Mouse (Mus musculus) G1E (cell line): ENCODE results near the gene Nmnat2.

Experiments used
- CTCF ChIP-seq: IDR thresholded peaks from 2 replicates; pipeline ENCODE4 v1.5.1; 2012; ENCODE audit warnings: low read depth, low read length, inconsistent platforms, mixed read lengths
- GATA1 ChIP-seq: IDR thresholded peaks from 2 replicates; pipeline ENCODE4 v1.6.1; 2012; ENCODE audit warnings: borderline replicate concordance, low read length, inconsistent platforms, mixed read lengths
- GATA2 ChIP-seq: IDR thresholded peaks from 2 replicates; pipeline ENCODE4 v1.6.1; 2012; ENCODE audit warnings: low read depth, low read length, inconsistent platforms, borderline replicate concordance
- POLR2AphosphoS5 ChIP-seq: IDR thresholded peaks from 2 replicates; pipeline ENCODE4 v1.6.1; 2012; ENCODE audit warnings: low read depth, low read length, inconsistent platforms; ENCODE audit not compliant: insufficient replicate concordance
- TAL1 ChIP-seq: conservative IDR thresholded peaks from 2 replicates; pipeline ENCODE4 v1.6.1; 2012; ENCODE audit warnings: low read depth, low read length, inconsistent platforms, mixed read lengths

DNA sequence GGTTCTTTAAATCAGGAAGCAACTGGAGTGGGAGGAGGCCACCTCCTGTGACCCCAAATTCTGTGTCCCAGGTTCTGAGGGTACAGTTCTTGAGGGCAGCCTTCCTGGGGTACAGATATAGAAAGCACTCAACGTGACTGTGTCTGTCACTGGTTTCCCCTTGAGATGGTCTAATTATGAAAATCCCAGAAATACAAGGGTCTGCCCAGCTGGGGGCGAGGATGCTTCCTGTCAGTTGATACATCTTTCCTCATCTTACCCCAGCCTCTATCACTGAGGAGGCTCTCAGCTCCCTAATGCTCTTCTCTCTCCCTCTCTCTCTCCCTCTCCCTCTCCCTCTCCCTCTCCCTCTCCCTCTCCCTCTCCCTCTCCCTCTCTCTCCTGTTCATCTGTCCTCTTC is 135.3 kb downstream of the Nmnat2 start:
- TF ChIP-seq CTCF (no peak), GATA2 (no peak), GATA1 (no peak), TAL1 (no peak), POLR2AphosphoS5 (no peak)
